Mouse (Mus musculus) lung, adult 2 months (tissue): ENCODE measurements around the gene Nr3c2.

Experiments
- CTCF ChIP-seq: fragments of 200-500 bp; IDR thresholded peaks from 2 replicates; pipeline ENCODE4 v1.5.1; 2011; ENCODE audit warnings: mild to moderate bottlenecking, low read length, control low read depth; ENCODE audit not compliant: insufficient read depth
- POLR2A ChIP-seq: fragments of 200-500 bp; IDR thresholded peaks from 2 replicates; pipeline ENCODE4 v1.6.1; 2011; ENCODE audit warnings: low read depth, mild to moderate bottlenecking, control low read depth, low read length, borderline replicate concordance; ENCODE audit errors: extremely low read depth

DNA sequence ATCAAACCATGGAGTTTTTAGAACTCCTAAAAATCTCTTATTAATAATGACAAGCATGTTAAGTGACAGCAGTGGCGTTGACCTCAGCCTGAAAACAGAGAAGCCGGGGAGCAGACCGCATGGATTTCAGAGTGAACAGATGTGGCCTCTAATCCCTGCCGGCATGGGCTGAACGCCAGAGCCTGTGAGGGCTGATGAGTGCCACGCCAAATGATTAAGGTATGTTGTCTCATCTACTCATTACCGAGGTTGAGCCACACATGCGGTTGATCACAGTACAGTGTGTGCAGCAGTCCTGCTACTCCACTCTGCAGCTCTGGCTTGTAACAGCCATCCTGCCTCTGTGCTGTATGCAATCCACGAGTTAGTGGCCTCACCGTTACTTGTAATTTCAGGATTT, 110.2 kb downstream of the Nr3c2 start:
- TF ChIP-seq CTCF (no peak), POLR2A (no peak)
